Mouse (Mus musculus) limb, embryonic 13.5 days (tissue): ENCODE data around the gene Heg1. TPM values are rescaled to one million over a fixed set of nuclear protein-coding genes. Genes with fewer than 3 reads are reported as not detected.
A peak's percentile ranks its signal among the peaks of the same experiment; 100 is the strongest.

Source experiments
- ATAC-seq: fragments of 200-750 bp; cut with Nextera tagmentation; 2 replicates; pipeline ENCODE4 v1.8.0; 2017; ENCODE audit warnings: low read depth, moderate number of reproducible peaks, moderate TSS enrichment; ENCODE audit not compliant: low FRiP score
- H3K27ac ChIP-seq: fragments of 300-500 bp; sonication (generic); 2 replicates; pipeline ENCODE4 v1.5.1; 2015; ENCODE audit warnings: inconsistent platforms, mild to moderate bottlenecking, moderate library complexity
- H3K27me3 ChIP-seq: fragments of 300-500 bp; sonication (generic); 2 replicates; pipeline ENCODE4 v1.6.1; 2015; ENCODE audit warnings: mild to moderate bottlenecking, inconsistent platforms
- H3K36me3 ChIP-seq: fragments of 300-500 bp; sonication (generic); 2 replicates; pipeline ENCODE4 v1.6.1; 2015; ENCODE audit warnings: inconsistent platforms, mild to moderate bottlenecking, moderate library complexity
- H3K4me1 ChIP-seq: fragments of 300-500 bp; sonication (generic); 2 replicates; pipeline ENCODE4 v1.6.1; 2015; ENCODE audit warnings: inconsistent platforms
- H3K4me2 ChIP-seq: fragments of 300-500 bp; sonication (generic); replicated peaks from 2 replicates; pipeline ENCODE4 v1.6.1; 2015; ENCODE audit warnings: inconsistent platforms, mild to moderate bottlenecking, moderate library complexity
- H3K4me3 ChIP-seq: fragments of 300-500 bp; sonication (generic); 2 replicates; pipeline ENCODE4 v1.5.1; 2015; ENCODE audit warnings: moderate library complexity, mild to moderate bottlenecking, inconsistent platforms
- H3K9ac ChIP-seq: fragments of 300-500 bp; sonication (generic); 2 replicates; pipeline ENCODE4 v1.6.1; 2015; ENCODE audit warnings: mild to moderate bottlenecking, inconsistent platforms
- H3K9me3 ChIP-seq: fragments of 300-500 bp; sonication (generic); 2 replicates; pipeline ENCODE4 v1.6.1; 2016; ENCODE audit warnings: inconsistent platforms
- WGBS: fragments of 180-500 bp; shearing (Covaris S2); methylation state at CpG from one replicate; pipeline ENCODE4 v1.1.7; 2015; 5-methylcytosine and 5-hydroxymethylcytosine counted together
- polyA plus RNA-seq: library from polyadenylated mRNA; unstranded; fragments of >200 nt; fragmentation: Nextera tagmentation; extraction: Ambion mirVana; gene quantifications from 2 replicates; pipeline ENCODE4 v1.2.1, GENCODE M21; 2015

Gene Heg1
- polyA plus RNA-seq, 1 experiment from 2014 or later = 16.0 TPM

DNA sequence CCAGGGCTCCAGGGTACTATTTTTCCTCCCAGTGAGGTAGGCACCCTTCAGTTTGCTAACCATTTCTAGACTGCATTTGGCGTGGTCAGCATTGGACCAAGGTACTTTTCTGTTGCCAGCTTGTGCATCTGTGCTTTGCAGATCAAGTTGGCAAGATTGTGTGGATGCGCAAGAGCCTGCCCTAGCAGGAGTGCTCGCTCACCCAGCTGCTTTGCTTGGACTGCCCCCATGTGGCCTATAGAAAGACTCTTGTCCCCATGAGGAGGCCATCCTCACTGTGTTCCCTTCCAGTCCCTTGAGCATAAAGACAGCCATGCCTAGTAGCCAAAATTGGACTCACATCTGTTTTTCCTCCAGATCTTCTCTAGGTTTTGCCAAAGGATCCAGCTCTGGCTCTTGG is 55.6 kb downstream of the Heg1 start:
- H3K9me3 ChIP-seq = no peaks in the 10 kb centered on the region
- WGBS = 35% methylated on average over 3 of the region's 3 CpGs
- H3K27me3 ChIP-seq = no peaks in the 10 kb centered on the region
- peaks cover 55% of the 10 kb centered on the region for H3K4me1 ChIP-seq
- peaks cover 14% of the 10 kb centered on the region; the same call in 1 of the 2 replicates for H3K36me3 ChIP-seq
- H3K27ac ChIP-seq = peak overlapping the region; percentile 73
- H3K4me2 ChIP-seq = peak overlapping the region; percentile 9; the same call in 1 of the 2 replicates
- no peak overlapping the region for H3K4me3 ChIP-seq
- H3K9ac ChIP-seq = no peak overlapping the region
- peak; percentile 28; the same call in 1 of the 2 replicates for ATAC-seq

DNA sequence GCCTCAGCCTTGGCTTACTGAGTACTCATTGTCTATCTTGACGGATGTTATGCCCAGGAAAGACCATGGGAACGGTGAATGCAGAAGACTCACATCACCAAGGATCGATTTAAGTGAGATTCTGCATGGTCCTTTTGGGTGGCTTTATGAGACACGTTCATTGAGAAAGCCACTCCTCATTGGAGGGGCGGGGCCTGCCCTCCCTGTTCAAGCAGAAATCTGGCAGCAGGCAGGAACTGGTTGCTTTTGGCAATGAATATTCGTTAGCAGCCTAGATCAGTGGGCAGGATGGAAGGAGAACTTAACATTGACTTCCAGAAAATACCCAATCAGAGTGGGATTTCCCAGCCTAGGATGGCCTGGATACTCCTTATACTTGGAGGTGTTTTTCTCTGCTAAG is 56.2 kb downstream of the Heg1 start:
- Histone ChIP-seq H3K9me3 (no peaks in the 10 kb centered on the region), H3K9ac (no peak overlapping the region), H3K27me3 (no peaks in the 10 kb centered on the region), H3K4me1 (peaks cover 52% of the 10 kb centered on the region), H3K4me2 (no peak overlapping the region), H3K4me3 (no peak overlapping the region), H3K27ac (no peak overlapping the region), H3K36me3 (peaks cover 15% of the 10 kb centered on the region; the same call in 1 of the 2 replicates)
- WGBS = 54% methylated on average over 6 of the region's 6 CpGs
- ATAC-seq = no peak

DNA sequence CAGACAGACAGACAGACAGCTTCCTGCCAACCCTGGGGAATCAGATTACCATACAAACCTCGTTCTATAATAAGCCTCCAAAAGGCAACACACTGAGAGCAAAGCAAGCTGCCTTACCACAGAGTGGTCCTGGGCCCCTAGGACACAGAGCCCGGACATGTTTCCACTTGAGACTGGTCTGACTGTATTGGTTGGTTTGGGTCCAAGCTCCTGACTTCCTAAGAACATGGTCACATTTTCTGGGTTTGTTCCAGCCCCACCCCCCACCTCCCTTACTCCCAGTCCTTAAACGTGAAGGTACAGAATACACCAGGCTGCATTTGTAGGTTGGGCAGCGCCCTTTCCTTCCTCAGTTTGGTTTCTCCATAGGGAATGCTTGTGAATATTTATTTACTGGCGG is 57.6 kb downstream of the Heg1 start:
- Histone ChIP-seq H3K27me3 (no peaks in the 10 kb centered on the region), H3K4me2 (no peak overlapping the region), H3K4me1 (peaks cover 48% of the 10 kb centered on the region), H3K9me3 (no peaks in the 10 kb centered on the region), H3K36me3 (peaks cover 15% of the 10 kb centered on the region; the same call in 1 of the 2 replicates), H3K9ac (no peak overlapping the region), H3K27ac (no peak overlapping the region), H3K4me3 (no peak overlapping the region)
- no peak for ATAC-seq
- WGBS = 42% methylated on average over 5 of the region's 5 CpGs

DNA sequence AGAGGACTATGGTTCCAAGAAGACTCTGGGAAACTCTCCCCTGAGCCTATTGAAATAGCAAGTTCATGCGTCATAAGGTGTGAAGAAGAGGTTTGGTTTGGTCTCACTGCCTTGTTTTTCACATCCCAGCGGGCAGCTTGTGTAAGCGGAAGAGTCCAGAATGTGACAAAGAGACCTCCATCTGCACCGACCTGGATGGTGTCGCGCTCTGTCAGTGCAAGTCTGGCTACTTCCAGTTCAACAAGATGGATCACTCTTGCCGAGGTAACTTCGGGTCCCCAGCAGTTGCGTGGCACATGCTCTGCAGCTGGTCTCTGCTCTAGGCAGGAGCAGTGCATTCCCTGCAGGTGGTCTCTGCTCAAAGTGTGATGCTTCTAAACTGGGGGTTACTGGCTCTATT is 58.1 kb downstream of the Heg1 start:
- Histone ChIP-seq H3K4me1 (peaks cover 48% of the 10 kb centered on the region), H3K4me3 (no peak overlapping the region), H3K27me3 (no peaks in the 10 kb centered on the region), H3K9me3 (no peaks in the 10 kb centered on the region), H3K4me2 (no peak overlapping the region), H3K36me3 (peaks cover 15% of the 10 kb centered on the region; the same call in 1 of the 2 replicates), H3K27ac (no peak overlapping the region), H3K9ac (no peak overlapping the region)
- 60% methylated on average over 9 of the region's 9 CpGs for whole genome bisulfite sequencing
- ATAC-seq = no peak

DNA sequence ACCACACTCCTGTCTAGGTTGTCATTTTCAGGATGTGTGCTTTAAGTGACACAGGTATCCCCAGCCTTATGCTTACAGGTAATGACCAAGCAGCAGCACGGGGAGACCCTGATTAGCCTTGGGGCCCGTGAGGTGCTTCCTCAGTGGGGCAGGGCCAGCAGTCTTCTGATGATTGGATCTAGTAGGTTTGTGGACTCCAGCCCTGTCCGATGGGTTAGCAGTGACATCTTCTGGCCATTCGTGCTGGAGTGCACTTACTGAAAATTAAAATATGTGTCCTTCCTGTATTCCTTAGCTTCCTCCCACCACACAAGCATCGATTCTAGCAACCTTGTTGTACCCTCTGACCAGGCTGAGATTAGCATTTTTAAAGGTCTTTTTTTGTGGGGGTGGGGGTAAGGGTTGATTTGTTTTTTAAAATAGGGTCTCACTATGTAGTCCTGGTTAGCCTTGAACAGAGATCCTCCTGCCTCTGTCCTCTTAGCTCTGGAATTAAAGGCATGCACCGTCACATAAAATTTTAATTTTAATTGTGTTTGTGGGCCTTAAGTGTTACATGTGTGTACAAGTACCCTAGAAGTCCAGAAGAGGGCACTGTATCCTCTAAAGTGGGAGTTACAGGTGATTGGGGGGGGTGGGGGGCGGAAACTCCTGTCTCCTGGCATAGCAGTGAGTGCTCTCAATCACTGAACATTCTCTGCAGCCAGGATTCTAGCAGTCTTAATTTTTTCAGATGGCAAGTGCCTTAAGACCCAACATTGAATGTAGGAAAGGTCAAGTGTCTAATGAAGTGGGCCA is 60.7 kb downstream of the Heg1 start:
- H3K9me3 ChIP-seq = no peaks in the 10 kb centered on the region
- no peak overlapping the region for H3K4me3 ChIP-seq
- H3K4me2 ChIP-seq = no peak overlapping the region
- peaks cover 23% of the 10 kb centered on the region for H3K36me3 ChIP-seq
- peaks cover 26% of the 10 kb centered on the region for H3K4me1 ChIP-seq
- no peak for ATAC-seq
- H3K27me3 ChIP-seq = no peaks in the 10 kb centered on the region
- WGBS = 62% methylated on average over 7 of the region's 7 CpGs
- no peak overlapping the region for H3K9ac ChIP-seq
- H3K27ac ChIP-seq = no peak overlapping the region

- Histone ChIP-seq H3K27me3 (no peaks in the 10 kb centered on the region), H3K4me1 (peaks cover 20% of the 10 kb centered on the region), H3K4me2 (no peak overlapping the region), H3K9ac (no peak overlapping the region), H3K27ac (no peak overlapping the region), H3K4me3 (no peak overlapping the region), H3K9me3 (no peaks in the 10 kb centered on the region), H3K36me3 (peaks cover 23% of the 10 kb centered on the region)
- ATAC-seq = no peak
- 89% methylated on average over 7 of the region's 7 CpGs for WGBS
These were observed 61.3 kb downstream of the Heg1 start for GRCm38 (mm10) chr16:33745457-33745856.

DNA sequence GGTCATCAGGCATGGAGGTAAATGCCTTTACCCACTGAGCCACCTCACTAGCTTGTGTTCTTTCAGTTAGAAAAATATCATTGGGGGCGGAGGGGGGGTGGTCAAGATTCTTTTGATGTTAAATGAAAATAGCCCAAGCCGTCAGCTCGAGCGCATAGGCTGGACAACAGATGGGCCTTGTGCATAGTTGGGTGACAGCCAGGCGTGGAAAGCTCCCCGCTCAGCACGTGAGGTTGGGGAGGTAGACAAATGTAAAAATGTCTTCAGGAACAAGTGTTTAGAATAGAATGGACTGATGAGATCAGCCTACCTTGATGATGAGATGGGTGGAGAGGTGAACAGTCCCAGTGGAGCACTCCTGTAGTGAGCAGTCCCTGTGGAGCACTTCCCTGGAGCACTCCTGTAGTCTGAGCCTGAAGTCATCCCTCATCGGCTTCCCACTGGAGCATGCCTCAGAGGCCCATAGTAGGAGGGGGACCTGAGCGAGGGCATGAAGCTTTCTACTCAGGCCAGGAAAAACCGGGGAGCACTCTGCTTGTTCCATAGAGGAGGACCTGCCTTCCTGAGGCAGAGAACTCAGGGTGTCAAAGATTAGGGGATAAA is 62.0 kb downstream of the Heg1 start:
- 84% methylated on average over 10 of the region's 10 CpGs for WGBS
- H3K27ac ChIP-seq = no peak overlapping the region
- no peaks in the 10 kb centered on the region for H3K27me3 ChIP-seq

GRCm38 (mm10) chr16:33747346-33747954 is 63.3 kb downstream of the Heg1 start:
- Histone ChIP-seq H3K4me1 (no peaks in the 10 kb centered on the region; the same call in 1 of the 2 replicates), H3K9me3 (no peaks in the 10 kb centered on the region), H3K4me2 (no peak overlapping the region), H3K27me3 (no peaks in the 10 kb centered on the region), H3K27ac (no peak overlapping the region), H3K36me3 (peaks cover 30% of the 10 kb centered on the region), H3K4me3 (no peak overlapping the region), H3K9ac (no peak overlapping the region)
- WGBS = 62% methylated on average over 7 of the region's 7 CpGs
- no peak for ATAC-seq

More for the DNA sequence above, 62.0 kb downstream of the Heg1 start:
- ATAC-seq = no peak
- no peak overlapping the region for H3K4me2 ChIP-seq
- H3K9me3 ChIP-seq = no peaks in the 10 kb centered on the region
- no peak overlapping the region for H3K4me3 ChIP-seq
- no peak overlapping the region for H3K9ac ChIP-seq
- peaks cover 13% of the 10 kb centered on the region for H3K4me1 ChIP-seq
- H3K36me3 ChIP-seq = peaks cover 25% of the 10 kb centered on the region

DNA sequence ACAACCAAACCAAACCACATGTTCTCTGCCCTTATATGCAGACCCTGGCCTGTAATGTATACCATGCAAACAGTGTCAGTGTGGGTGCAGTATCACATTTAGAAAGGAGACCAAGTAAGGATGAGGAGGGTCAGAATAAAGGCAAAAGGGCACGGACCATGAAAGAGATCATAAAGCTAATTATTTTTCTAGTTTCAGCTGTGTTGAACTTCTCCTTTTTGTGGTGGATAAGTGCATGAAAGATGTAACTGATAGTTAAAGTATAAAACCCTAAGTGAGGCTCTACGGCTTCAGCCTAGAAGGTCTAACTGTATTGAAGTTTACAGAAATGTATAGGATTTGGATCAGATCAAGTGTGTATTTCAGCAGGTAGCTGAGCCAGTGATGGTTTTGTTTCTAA is 63.8 kb downstream of the Heg1 start:
- no peak overlapping the region for H3K4me3 ChIP-seq
- no peaks in the 10 kb centered on the region for H3K4me1 ChIP-seq
- H3K36me3 ChIP-seq = peaks cover 29% of the 10 kb centered on the region
- no peak for ATAC-seq
- no peak overlapping the region for H3K27ac ChIP-seq
- no peaks in the 10 kb centered on the region for H3K27me3 ChIP-seq
- 89% methylated on average over 2 of the region's 2 CpGs for WGBS
- H3K9ac ChIP-seq = no peak overlapping the region
- no peak overlapping the region for H3K4me2 ChIP-seq
- no peaks in the 10 kb centered on the region for H3K9me3 ChIP-seq

DNA sequence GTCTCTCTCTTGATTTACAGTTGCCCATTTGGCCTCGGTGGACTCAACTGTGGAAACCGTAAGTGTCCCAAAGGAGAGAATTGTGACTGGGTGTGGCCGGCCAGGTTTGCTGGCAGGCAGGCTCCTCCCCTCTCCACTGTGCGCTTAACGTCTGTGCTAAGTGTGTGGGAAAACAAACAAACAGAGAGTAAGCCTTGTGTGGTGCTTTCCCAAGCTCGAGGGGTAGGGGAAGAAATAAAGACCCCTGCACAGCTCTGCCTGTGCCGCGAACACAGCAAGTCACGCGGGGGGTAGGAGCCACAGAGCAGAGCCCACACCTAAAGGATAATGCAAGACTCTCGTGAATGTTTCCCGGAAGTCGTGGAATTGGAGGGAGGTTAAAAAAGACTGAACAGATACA is 67.0 kb downstream of the Heg1 start:
- H3K4me3 ChIP-seq = peak overlapping the region; percentile 7; the same call in 1 of the 2 replicates
- H3K9ac ChIP-seq = no peak overlapping the region
- no peaks in the 10 kb centered on the region for H3K9me3 ChIP-seq
- no peak overlapping the region for H3K27ac ChIP-seq
- no peaks in the 10 kb centered on the region for H3K4me1 ChIP-seq
- H3K27me3 ChIP-seq = no peaks in the 10 kb centered on the region
- peak overlapping the region; percentile 34 for H3K4me2 ChIP-seq
- ATAC-seq = no peak
- peaks cover 34% of the 10 kb centered on the region for H3K36me3 ChIP-seq
- WGBS = 20% methylated on average over 13 of the region's 13 CpGs

DNA sequence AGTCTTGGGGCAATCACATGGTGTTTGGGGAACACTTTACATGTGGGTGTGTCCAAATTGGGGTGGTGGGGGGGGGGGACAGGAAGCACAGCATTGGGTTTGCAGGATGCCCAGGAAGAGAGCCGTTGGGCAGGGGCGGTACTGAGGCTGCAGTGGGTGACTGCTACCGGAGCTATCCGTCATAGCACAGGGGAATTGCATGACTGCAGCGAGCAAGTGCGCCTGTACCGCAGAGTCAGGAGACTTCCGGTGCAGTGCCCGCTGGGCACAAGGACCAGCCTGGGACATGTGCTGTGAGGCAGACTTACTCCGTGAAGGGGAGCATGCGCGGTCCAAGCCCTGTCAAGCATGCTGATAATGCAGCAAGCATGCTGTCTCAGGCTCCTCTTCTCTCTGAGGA is 67.4 kb downstream of the Heg1 start:
- H3K9ac ChIP-seq = no peak overlapping the region
- no peaks in the 10 kb centered on the region for H3K4me1 ChIP-seq
- ATAC-seq = no peak
- H3K27me3 ChIP-seq = no peaks in the 10 kb centered on the region
- peak overlapping the region; percentile 7; the same call in 1 of the 2 replicates for H3K4me3 ChIP-seq
- H3K27ac ChIP-seq = no peak overlapping the region
- 69% methylated on average over 11 of the region's 12 CpGs for WGBS
- H3K9me3 ChIP-seq = no peaks in the 10 kb centered on the region
- H3K36me3 ChIP-seq = peaks cover 34% of the 10 kb centered on the region
- H3K4me2 ChIP-seq = peak overlapping the region; percentile 34

- no peak overlapping the region for H3K4me3 ChIP-seq
- H3K4me1 ChIP-seq = no peaks in the 10 kb centered on the region
- no peak overlapping the region for H3K4me2 ChIP-seq
- H3K36me3 ChIP-seq = peaks cover 43% of the 10 kb centered on the region
- no peak overlapping the region for H3K27ac ChIP-seq
- no peak overlapping the region for H3K9ac ChIP-seq
- H3K27me3 ChIP-seq = no peaks in the 10 kb centered on the region
- 69% methylated on average over 8 of the region's 8 CpGs for WGBS
- H3K9me3 ChIP-seq = no peaks in the 10 kb centered on the region
- ATAC-seq = no peak
These were observed 68.9 kb downstream of the Heg1 start for GRCm38 (mm10) chr16:33752904-33753578.
